Mouse (Mus musculus) frontal cortex, adult (tissue): ENCODE measurements around the gene Gm20547.
"Not testable (repeated sequence)": the region's sequence is repeated elsewhere in the genome, so short reads cannot be mapped to it uniquely, and the experiment has no call there.

Experiments
- ATAC-seq: cut with Nextera tagmentation; 2 replicates; pipeline ENCODE4 v1.9.2; 2017; ENCODE audit warnings: mild to moderate bottlenecking, moderate library complexity, mixed read lengths; ENCODE audit not compliant: low TSS enrichment

Gene Gm20547

DNA sequence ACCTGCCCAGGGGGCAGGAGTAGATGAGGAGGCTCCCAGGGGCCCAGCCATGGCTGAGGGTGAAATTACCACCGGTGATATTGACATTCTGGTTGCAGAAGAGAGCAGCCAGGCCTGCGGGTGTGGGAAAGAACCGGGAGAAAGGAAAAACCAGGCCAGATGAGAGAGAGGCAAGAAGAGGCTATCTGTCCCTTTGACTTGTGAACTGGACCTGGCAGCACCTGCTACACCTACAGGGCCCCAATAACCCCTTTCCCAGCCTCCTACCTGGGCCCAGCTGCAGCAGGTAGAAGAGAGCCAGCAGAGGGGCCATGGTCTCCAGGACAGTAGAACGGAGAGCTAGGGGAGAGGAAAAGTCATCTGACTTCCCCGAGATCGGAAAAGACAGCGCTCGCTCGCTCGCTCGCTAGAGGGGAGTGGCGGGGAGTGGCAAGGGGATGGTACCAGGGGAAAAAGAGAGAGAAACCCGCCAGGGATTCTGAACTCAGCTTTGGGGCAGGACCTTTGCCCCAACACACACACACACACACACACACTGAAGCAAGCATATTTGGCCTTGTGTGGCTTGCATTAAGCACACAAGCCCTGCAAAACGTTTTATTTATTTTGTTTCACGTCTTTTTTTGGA, at the start of gene Gm20547:
Gene Gm20547 (minus strand): TSS at position 360 of the 628 bp plus-strand sequence.
- no peak for ATAC-seq

DNA sequence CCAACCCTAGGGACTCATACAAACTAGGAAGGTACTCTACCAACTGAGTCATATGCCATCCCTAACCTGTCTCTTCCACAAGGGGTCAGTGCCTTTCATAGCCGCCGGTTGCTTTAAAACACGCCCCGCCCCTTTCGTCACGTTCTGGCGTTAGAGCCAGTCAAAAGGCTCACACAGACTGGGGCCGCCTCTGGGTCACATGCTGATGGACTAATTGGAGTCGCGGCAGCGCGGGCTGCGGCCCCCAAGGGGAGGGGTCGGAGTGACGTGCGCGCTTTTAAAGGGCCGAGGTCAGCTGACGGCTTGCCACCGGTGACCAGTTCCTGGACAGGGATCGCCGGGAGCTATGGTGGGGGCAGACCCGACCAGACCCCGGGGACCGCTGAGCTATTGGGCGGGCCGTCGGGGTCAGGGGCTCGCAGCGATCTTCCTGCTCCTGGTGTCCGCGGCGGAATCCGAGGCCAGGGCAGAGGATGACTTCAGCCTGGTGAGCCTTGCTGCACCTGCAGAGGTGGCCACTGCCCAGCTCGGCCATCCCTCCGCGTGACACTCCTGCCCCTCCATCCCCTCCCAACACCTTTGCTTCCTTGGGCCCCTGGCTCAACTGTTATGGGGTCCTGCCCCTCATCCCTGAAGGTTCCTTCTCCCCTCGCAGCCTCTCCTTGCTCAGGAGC, 49.4 kb upstream of the Gm20547 start, which contains the start of gene Neu1:
Gene Neu1 (plus strand): TSS at position 193 of the 674 bp plus-strand sequence.
- peak; percentile 90 for ATAC-seq

DNA sequence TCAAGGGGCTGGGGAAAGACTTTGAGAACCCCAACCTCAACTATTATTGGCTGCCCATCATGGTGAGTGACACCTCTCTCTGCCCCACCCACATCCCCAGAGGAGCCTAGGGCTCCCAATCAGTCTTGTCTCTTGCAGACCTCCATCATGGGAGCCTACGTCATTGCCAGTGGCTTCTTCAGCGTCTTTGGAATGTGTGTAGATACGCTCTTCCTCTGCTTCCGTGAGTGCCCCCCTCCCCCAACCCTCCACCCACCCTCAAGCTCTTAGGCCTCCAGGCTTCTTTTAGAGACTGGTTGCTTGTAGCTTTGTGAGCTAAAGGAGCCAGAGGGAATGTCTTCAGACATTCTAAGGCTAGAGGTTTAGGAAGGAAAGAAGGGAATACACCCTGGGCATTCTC, 47.0 kb upstream of the Gm20547 start:
- no peak for ATAC-seq

DNA sequence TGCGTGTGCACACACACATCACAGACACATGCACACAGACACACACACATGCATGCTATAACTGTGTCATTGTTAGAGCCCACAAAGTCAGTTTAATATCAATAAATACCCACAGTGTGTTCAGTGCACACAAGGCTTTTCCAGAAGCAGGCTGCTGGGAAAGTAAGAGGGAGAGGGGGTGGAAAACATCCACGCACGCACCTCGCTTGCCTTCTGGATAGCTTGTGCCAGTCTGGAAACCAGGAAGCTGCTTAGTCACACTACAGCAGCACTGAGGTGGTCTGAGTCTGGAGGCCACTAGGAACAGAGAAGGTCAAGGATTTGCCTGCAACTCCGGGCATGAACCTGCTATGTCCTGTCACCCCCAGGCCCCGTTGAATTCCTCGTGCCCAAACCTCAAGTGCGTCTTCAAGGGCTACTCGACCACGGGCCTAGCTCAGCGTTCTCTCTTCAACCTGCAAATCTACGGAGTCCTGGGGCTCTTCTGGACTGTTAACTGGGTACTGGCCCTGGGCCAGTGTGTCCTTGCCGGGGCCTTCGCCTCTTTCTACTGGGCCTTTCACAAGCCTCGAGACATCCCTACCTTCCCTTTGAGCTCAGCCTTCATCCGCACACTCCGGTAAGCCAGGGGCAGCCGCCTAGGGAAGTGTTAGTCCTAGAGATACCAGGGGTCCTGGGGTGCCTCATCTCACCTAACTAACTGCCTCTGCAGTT, 45.6 kb upstream of the Gm20547 start:
- ATAC-seq = peak; percentile 40; the same call in 1 of the 2 replicates

DNA sequence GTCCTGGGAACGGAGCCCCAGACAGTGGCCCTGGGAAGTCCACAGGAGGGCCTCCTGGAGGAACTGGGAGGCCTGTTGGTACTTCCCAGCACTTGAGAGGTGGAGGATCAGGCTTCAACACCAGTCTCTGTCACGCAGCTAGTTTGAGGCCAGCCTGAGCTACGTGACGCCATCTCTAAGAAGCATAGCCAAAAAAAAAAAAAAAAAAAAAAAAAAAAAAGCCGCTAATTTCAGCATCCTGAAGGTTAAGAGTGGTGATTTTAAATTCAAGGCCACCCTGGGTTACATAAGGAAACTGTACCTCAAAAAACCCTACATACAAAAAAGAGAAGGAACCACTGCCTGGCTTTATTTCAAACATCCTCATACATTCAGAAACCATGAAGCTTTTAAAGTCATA, 42.4 kb upstream of the Gm20547 start:
- ATAC-seq = no peak

DNA sequence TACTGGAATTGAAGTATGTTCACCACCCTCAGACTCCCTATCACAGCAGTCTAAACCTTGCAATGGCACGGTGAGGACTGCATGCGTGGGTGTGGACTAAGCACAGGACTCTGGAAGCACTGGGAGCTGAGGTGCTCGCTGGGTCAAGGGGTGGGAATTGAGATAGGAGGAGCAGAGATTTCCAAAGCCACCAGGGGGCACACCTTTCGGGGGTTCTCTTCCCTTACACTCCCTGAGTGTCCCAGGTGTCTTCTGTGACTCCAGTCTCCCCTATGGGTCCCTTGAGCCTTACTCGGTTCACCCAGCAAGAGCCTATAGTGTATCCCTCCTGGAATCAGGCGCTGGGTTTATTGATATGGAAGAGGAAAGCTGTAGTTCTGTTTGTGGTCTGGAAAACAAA, 41.1 kb upstream of the Gm20547 start:
- no peak for ATAC-seq

DNA sequence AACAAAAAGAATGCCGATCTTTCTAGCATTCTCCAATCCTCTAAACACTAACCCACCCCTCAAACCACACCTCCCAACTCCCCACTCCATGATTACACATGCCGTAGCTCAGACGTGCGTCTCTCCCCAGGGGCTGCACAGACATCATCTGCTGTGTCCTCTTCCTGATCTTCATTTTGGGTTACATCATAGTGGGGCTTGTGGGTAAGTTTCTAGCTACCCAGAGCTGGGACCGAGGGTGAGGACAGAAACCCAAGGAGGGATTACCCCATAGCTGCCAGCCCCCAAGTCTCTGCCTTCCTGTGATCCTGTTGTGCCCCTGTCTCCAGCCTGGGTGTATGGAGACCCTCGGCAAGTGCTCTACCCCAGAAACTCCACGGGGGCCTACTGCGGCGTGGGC, 35.3 kb upstream of the Gm20547 start:
- no peak for ATAC-seq

DNA sequence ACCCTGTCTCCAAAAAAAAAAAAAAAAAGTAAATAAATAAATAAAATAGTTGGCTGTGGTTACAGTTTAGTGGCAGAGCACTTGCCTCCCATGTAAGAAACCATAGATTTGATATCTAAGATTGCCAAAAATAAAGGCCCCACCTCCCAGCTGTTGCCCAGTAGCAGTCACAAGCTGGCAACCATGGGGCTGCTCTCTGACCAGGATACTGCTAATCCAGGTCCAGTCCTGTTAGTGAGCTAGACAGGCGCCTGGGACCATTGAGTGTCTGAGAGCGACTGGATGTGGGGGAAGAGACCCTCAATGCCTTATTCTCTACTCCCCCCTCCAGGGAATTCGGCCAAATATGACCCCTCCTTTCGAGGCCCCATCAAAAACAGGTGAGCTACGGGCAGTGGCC, 34.5 kb upstream of the Gm20547 start:
- ATAC-seq = no peak

DNA sequence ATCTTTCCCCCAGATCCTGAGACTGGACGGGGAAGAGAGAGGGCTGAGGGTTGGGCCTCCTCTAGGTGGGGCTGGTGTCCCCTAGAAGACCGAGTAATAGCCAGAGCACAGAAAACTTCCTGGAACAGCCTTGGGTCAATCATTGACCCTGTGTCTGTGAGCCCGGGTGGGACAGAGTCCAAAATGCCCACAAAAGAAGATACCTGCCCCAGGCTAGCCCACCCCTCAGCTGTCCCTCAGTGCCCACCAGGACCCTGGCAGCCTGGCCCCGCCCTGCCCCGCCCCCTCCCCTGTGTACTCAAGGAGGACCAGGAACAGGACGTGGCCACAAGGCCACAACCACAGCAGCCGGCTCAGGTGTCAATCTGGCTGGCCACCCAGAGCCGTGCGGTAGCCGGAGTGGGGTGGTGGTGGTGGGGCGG, 33.6 kb upstream of the Gm20547 start:
- no peak for ATAC-seq

DNA sequence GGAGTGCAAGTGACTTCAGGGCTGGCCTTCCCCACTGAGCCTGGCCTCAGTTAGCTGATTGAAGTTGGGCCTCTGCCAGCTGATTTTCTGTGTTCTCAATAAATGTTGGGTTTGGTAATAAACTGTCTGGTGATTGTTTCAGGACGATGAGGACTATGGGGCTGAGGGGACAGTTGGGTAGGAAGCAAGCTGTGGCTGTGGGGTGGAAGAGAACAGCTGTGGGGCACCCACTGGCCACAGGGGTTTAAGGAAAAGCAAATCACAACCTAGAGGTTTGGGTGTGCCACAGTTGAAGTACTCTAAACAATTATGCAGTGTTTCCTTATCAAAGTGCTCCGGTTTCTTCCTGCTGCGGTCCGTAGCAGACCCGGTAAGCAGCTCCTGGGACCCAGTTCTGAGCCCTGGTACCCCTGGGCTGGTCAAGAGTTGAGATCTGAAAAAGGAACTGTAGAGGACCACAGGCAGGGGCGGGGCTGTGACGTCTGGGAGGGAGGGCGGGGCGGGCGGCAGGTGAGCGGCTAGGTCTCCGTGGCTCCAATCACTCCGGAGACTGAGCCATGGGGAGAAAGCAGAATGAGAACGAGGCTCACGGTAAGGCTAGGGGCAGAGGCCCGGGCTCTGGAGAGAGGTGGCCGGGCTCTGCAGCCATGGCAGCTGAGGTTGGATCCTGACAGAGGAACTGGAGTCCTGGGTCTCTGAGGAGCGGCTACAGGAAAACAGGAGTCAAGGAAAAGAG, 32.3 kb upstream of the Gm20547 start, which contains the start of gene Slc44a4:
Gene Slc44a4 (plus strand): TSS at position 537 of the 736 bp plus-strand sequence.
- ATAC-seq = no peak

DNA sequence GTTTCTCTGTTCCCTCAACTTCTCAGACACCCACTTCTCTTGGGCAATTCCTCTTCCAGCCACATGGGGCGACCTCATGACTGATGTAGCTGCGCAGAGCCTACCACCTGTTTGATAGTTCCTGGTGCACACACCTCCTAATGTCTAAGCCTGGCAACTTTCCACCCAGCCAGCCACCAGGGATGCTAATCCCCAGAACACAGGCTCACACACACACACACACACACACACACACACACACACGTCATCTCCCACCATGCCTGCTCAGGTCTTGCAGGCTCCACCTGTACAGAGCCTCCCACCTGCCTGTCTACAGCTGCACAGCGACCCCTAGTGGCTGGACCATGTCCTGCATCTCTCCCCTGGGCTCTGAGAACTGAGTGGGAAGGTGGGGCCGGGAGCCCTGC, 30.1 kb upstream of the Gm20547 start:
- peak; percentile 38; the same call in 1 of the 2 replicates for ATAC-seq

DNA sequence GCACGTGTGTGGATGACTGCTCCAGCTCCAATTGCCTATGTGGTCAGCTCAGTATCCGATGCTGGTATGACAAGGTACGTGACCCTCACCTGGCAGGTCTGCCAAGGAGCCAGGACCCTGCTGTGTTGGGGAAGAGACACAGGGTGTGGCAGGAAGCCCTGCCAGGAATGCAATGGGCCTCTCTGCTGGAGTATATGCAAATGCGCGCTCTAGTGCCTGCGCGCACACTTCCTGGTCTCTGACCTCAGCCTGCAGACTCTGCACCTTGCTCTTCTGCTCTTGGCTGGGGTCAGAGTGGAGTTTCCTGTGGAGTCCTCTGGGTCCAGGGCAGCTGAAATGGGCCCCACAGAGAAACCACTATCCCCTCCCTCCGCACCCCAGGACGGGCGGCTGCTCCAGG, 29.1 kb upstream of the Gm20547 start:
- no peak for ATAC-seq

DNA sequence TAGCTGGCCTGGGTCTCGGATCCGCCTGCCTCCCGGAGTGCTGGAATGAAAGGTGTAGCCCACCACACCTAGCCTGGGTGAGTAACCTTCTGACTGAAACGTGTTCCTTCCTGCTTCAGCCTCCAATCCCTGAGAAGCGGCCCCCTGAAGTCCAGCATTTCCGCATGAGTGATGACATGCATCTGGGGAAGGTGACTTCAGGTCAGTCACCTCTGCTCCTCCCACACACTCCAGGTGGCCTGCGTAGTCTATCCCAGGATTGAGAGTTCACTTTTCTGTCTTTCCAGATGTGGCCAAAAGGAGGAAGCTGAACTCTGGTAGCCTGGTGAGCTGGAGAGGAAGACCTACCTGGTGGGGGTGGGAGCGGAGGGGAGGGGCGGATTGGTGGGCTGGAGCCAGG, 21.1 kb upstream of the Gm20547 start:
- no peak for ATAC-seq

DNA sequence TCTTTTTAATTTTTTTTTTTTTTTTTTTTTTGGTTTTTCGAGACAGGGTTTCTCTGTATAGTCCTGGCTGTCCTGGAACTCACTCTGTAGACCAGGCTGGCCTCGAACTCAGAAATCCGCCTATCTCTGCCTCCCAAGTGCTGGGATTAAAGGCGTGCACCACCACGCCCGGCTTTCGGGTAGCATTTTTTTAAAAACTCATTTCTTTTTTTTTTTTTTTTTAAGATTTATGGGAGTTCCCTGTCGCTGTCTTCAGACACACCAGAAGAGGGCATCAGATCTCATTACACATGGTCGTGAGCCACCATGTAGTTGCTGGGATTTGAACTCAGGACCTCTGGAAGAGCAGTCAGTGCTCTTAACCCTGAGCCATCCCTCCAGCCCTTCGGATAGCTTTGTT, 20.1 kb upstream of the Gm20547 start:
- not testable (repeated sequence) for ATAC-seq

DNA sequence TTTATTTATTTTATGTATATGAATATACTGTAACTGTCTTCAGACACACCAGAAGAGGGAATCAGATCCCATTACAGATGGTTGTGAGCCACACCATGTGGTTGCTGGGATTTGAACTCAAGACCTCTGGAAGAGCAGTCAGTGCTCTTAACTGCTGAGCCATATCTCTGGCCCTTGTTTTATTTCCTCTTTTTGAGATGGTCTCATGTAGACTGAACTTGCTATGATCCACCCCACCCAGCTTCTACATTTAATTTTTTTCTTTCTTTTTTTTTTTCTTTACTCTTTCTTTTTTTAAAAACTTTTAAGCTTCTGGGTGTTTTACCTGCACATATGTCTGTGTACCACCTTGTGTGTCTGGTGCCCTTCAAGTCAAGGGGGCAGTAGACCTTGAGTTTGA, 19.0 kb upstream of the Gm20547 start:
- not testable (repeated sequence) for ATAC-seq

DNA sequence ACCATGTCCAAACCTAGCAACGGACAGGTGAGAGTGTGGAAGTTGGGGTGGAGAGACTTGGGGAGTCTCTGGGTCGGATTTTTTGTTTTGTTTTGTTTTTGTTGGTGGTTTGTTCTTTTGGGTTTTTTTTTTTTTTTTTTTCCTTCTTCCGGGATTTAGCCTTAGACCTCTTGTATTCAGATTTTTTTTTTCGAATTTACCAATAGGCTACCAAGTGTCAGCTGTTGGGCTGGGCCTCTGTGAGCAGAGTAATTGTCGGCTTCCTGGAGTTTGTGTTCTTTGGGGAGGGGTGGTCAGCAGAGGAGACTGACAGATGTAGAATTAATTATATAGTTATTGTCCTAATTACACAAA, 18.0 kb upstream of the Gm20547 start:
- ATAC-seq = no peak

DNA sequence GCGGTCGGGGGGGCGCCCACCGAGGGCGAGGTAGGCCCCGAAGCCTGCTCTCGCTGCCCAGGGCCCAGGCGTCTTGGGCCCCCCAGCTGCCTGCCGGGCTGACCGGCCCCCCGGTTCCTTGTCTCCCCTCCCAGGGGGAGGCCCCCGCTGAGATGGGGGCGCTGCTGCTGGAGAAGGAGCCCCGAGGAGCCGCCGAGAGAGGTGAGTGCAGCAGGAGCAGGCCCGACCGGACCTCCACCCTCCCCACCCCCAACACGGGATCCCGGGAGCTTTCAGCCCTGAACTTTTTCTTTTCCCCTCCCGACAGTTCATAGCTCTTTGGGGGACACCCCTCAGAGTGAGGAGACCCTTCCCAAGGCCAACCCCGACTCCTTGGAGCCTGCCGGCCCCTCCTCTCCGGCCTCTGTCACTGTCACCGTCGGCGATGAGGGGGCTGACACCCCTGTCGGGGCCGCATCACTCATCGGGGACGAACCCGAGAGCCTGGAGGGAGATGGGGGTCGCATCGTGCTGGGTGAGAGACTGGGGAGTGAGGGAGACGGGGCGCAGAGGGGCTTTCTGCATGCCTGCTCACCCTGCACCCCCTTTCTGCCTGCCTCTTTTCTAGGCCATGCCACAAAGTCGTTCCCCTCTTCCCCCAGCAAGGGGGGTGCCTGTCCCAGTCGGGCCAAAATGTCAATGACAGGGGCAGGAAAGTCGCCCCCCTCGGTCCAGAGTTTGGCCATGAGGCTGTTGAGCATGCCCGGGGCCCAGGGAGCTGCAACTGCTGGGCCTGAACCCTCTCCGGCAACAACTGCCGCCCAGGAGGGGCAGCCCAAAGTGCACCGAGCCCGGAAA, 17.4 kb upstream of the Gm20547 start:
- no peak for ATAC-seq

DNA sequence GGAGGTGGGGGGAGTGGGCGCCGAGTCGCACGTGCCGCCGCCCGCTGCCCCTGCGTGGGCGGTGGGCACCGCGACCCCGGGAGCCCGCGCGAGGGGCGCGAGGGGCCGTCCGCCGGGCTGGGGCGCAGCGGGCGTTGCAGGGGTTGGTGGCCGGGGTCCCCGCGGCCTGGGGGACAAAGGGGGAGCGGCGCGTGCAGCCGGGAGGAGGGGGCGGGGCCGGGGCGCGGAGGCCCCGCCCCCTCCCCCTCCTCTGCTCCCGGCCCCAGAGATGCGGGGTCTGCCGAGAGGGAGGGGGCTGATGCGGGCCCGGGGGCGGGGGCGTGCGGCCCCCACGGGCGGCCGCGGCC, 16.8 kb upstream of the Gm20547 start:
- ATAC-seq = no peak

DNA sequence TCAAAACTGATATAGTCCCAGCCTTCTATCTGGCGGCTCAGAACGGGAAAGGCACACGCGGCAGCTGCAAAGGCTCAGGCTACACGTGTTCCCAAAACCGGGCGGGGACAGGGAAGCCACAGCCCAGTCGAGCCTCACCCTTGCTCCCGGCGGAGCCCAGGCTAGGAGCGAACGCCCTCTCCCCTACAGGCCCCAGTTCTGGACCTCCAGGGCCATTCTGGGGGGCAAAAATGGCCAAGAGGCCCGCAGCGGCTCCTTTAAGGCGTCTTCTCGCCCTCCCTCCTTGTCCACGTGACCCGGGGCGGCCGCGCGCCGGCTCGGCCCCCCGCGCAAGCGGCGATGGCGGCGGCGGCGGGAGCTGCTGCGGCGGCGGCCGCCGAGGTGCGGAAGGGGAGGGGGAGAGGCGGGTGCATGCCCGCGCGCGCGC, 16.3 kb upstream of the Gm20547 start, which contains the start of the genes C2 and Ehmt2:
Gene C2 (minus strand): TSS at position 106 of the 427 bp plus-strand sequence.
Gene Ehmt2 (plus strand): TSS at position 310 of the 427 bp plus-strand sequence.
- ATAC-seq = peak; percentile 58

DNA sequence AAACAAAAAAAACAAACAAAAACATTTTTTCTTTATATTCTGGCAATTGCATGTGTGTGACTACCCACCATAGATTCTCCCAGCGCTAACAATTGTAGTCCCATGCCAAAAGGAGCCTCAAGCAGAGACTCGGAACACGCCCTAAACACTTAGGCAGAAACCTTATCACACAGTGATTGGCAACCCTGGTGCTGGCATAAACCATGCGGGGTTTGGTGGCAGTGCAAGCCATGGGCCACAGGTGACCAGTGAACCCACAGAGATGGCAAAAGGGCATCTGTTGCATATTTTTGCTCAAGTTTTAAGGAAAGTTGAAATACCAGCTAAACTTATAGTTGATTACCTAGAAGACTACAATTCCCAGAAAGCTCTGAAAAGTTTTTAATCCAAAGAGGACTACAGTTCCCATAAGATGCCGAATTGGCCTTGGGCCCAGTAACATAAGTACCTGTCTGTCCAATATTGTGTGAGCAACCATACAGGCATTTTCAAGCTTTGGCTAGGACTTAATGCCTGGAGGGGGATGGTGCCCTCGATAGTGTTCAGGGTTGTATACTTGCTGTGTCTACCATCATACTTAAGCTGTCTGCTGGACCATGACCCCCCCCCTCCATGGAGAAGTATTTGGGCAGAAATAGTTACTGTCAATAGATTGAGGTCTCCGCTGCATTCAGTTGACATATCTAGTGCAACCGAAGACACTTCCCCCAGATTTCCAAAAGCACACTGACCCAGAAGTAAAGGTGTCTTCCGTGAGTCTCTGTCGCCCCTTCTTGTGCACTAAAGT, 15.7 kb upstream of the Gm20547 start:
- ATAC-seq = peak; percentile 11; the same call in 1 of the 2 replicates
